Mouse (Mus musculus): ENCODE measurements around the gene Itgb2. TPM values are rescaled to one million over a fixed set of nuclear protein-coding genes. Genes with fewer than 3 reads are reported as not detected.

Gene Itgb2
- polyA plus RNA-seq, 1 experiment from 2014 or later: 10.3 TPM

DNA sequence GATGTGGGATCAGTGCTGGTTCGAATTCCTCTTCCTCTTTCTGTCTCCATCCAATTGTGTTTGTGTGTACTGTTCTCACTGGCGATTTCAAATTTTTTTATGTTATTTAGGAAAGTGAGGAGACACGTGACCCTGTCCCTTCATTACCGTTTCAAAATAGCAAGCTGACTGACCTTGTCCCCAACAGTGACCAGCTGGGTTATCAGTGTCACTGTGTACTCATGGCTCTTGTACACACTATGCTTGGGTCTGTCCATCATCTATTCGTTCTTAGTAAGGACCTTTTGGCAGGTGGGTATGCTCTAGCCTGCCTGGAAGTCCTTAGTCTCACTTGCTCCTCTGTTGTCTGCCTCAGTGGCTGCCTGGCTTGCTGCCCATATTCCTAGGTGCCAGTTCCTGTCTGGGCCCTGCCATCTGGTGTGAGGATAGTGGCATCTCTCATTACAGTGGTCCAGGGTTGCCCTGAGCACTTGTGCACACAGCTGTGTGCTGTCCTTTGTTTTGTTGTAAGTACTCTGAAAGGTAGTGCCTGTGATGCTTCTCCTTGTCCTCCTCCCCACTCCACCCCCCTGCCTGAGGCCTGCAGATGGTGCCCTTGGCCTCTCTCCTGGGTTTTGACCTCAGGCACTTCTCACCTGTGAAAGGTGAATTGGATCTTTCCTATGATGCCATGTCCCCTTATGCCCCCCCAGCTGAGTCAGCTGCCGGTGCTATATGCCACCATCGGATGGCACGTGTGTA lies 80.3 kb downstream of the Itgb2 start:
- H3K9ac ChIP-seq: peak overlapping the region; percentile 26; the same call in 1 of the 2 replicates
- no peak overlapping the region for H3K4me3 ChIP-seq (replicated peaks)
- ATAC-seq (ENCODE audit: low read depth) (no peak; the same call in 1 of the 2 replicates), DNase-seq (no peak)
- H3K27ac ChIP-seq: peak overlapping the region; percentile 45; the same call in 1 of the 2 replicates
- 70% methylated on average over 8 of the region's 8 CpGs for WGBS (ENCODE audit: insufficient replicate concordance)
- H3K36me3 ChIP-seq: peaks cover 75% of the 10 kb centered on the region
- peaks cover 65% of the 10 kb centered on the region for H3K4me1 ChIP-seq (replicated peaks)
- H3K4me2 ChIP-seq: no peak overlapping the region
- no peaks in the 10 kb centered on the region for H3K9me3 ChIP-seq (replicated peaks)
- H3K27me3 ChIP-seq: no peaks in the 10 kb centered on the region

DNA sequence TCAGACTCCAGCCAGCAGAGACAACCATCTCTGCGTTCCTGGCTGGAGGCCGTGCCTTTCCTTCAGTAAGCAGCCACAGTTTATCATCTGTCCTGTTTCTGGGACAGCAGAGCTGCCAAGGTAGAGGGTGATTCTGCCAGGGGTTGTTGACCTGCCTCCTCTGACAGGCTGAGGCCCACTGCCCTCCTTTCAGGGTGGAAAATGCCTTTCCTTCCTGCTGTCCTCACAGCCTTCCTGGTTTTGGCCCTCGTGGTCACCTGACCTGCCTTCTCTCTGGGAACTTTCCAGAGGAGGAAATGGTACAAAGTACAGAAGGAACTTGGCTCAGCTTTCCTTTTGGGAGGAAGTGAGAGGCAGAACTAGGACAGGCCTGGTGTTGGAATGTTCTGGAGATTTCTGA lies 83.4 kb downstream of the Itgb2 start:
- H3K4me1 ChIP-seq (replicated peaks): peaks cover 48% of the 10 kb centered on the region
- H3K27ac ChIP-seq: peak overlapping the region; percentile 45
- WGBS (ENCODE audit: insufficient replicate concordance): 57% methylated on average over 3 of the region's 3 CpGs
- ATAC-seq (ENCODE audit: low read depth) (no peak), DNase-seq (no peak)
- H3K36me3 ChIP-seq: peaks cover 94% of the 10 kb centered on the region
- H3K9me3 ChIP-seq (replicated peaks): no peaks in the 10 kb centered on the region
- no peak overlapping the region for H3K4me2 ChIP-seq
- H3K4me3 ChIP-seq (replicated peaks): no peak overlapping the region
- 0 out of 2 replicates have a peak overlapping the region, but pooled peaks have one; percentile 1 for H3K9ac ChIP-seq
- H3K27me3 ChIP-seq: no peaks in the 10 kb centered on the region

Other genes with a start within 250 kb of the Itgb2 start
- gene Adarb1, start 112.0 kb upstream of the Itgb2 start, polyA plus RNA-seq (2015; fragmentation: Nextera tagmentation; extraction: Ambion mirVana): 1.0 and 1.5 TPM in 2 replicates
- gene Fam207a, start 14.5 kb upstream of the Itgb2 start, polyA plus RNA-seq (2015; fragmentation: Nextera tagmentation; extraction: Ambion mirVana): 23.3 and 26.2 TPM in 2 replicates
- 64.1 and 73.2 TPM in 2 replicates for gene Pttg1ip, start 51.5 kb downstream of the Itgb2 start, polyA plus RNA-seq (2015; fragmentation: Nextera tagmentation; extraction: Ambion mirVana)
- gene Sumo3, start 75.8 kb downstream of the Itgb2 start, polyA plus RNA-seq (2015; fragmentation: Nextera tagmentation; extraction: Ambion mirVana): 118 and 127 TPM in 2 replicates
- gene Gm49325, start 75.9 kb downstream of the Itgb2 start, polyA plus RNA-seq (2015; fragmentation: Nextera tagmentation; extraction: Ambion mirVana): 1.1 and 5.3 TPM in 2 replicates
- gene Ube2g2, start 92.0 kb downstream of the Itgb2 start, polyA plus RNA-seq (2015; fragmentation: Nextera tagmentation; extraction: Ambion mirVana): 47.2 and 50.1 TPM in 2 replicates
- 0.07 and 0.10 TPM in 2 replicates for gene Tspear, start 156.3 kb downstream of the Itgb2 start, polyA plus RNA-seq (2015; fragmentation: Nextera tagmentation; extraction: Ambion mirVana)
- gene Gm19402, start 160.5 kb downstream of the Itgb2 start, polyA plus RNA-seq (2015; fragmentation: Nextera tagmentation; extraction: Ambion mirVana): not detected in 2 replicates
- gene Gm9508, start 167.0 kb downstream of the Itgb2 start, polyA plus RNA-seq (2015; fragmentation: Nextera tagmentation; extraction: Ambion mirVana): not detected in 2 replicates
- not detected in 2 replicates for gene Gm10272, start 176.4 kb downstream of the Itgb2 start, polyA plus RNA-seq (2015; fragmentation: Nextera tagmentation; extraction: Ambion mirVana)
- gene Gm10024, start 181.2 kb downstream of the Itgb2 start, polyA plus RNA-seq (2015; fragmentation: Nextera tagmentation; extraction: Ambion mirVana): not detected in 2 replicates
- not detected in 2 replicates for gene Gm10142, start 185.6 kb downstream of the Itgb2 start, polyA plus RNA-seq (2015; fragmentation: Nextera tagmentation; extraction: Ambion mirVana)
- gene Krtap12-1, start 190.3 kb downstream of the Itgb2 start, polyA plus RNA-seq (2015; fragmentation: Nextera tagmentation; extraction: Ambion mirVana): not detected in 2 replicates
- gene Gm10100, start 196.2 kb downstream of the Itgb2 start, polyA plus RNA-seq (2015; fragmentation: Nextera tagmentation; extraction: Ambion mirVana): not detected in 2 replicates
- not detected in 2 replicates for gene Gm18596, start 212.4 kb downstream of the Itgb2 start, polyA plus RNA-seq (2015; fragmentation: Nextera tagmentation; extraction: Ambion mirVana)
- not detected in 2 replicates for gene Gm9736, start 221.1 kb downstream of the Itgb2 start, polyA plus RNA-seq (2015; fragmentation: Nextera tagmentation; extraction: Ambion mirVana)
- not detected in 2 replicates for gene Gm3233, start 229.4 kb downstream of the Itgb2 start, polyA plus RNA-seq (2015; fragmentation: Nextera tagmentation; extraction: Ambion mirVana)
- not detected in 2 replicates for gene Gm3238, start 241.1 kb downstream of the Itgb2 start, polyA plus RNA-seq (2015; fragmentation: Nextera tagmentation; extraction: Ambion mirVana)
- gene Gm7138, start 246.7 kb downstream of the Itgb2 start, polyA plus RNA-seq (2015; fragmentation: Nextera tagmentation; extraction: Ambion mirVana): not detected in 2 replicates

Data from liver, embryonic 13.5 days (tissue).